Mouse (Mus musculus) liver, embryonic 14.5 days (tissue): ENCODE measurements around the gene Taf5l. TPM values are rescaled to one million over a fixed set of nuclear protein-coding genes. Genes with fewer than 3 reads are reported as not detected.

Experiments used
- ATAC-seq: fragments of 200-750 bp; cut with Nextera tagmentation; 2 replicates; pipeline ENCODE4 v1.8.0; 2017; ENCODE audit warnings: moderate number of reproducible peaks, mild to moderate bottlenecking, moderate library complexity; ENCODE audit not compliant: insufficient read depth
- DNase-seq, 3 experiments: peaks; one replicate each; pipeline ENCODE4 v3.0.0-alpha.2; 2012 to 2013; ENCODE audit warnings: low read depth in 3 of 3, low spot score in 3 of 3
- H3K27ac ChIP-seq: fragments of 300-500 bp; sonication (generic); 2 replicates; pipeline ENCODE4 v1.5.1; 2014; ENCODE audit warnings: moderate library complexity, mild to moderate bottlenecking, control low read depth, inconsistent platforms
- H3K27me3 ChIP-seq: fragments of 300-500 bp; sonication (generic); 2 replicates; pipeline ENCODE4 v1.6.1; 2014; ENCODE audit warnings: mild to moderate bottlenecking, low read length, moderate library complexity; ENCODE audit not compliant: control insufficient read depth, insufficient read depth
- H3K36me3 ChIP-seq: fragments of 300-500 bp; sonication (generic); replicated peaks from 2 replicates; pipeline ENCODE4 v1.6.1; 2014; ENCODE audit warnings: low read depth; ENCODE audit not compliant: control insufficient read depth, insufficient read depth
- H3K4me1 ChIP-seq, 2 experiments: fragments of 200-500 bp in 1 of 2; fragments of 300-500 bp in 1 of 2; sonication (generic) in 1 of 2; replicated peaks; 2 replicates each; pipeline ENCODE4 v1.6.1; 2012 to 2014; ENCODE audit warnings: antibody characterized with exemption in 1 of 2, inconsistent platforms in 1 of 2, low read length in 1 of 2; ENCODE audit not compliant: control insufficient read depth in 2 of 2, insufficient read depth in 2 of 2
- H3K4me2 ChIP-seq: fragments of 300-500 bp; sonication (generic); 2 replicates; pipeline ENCODE4 v1.6.1; 2014; ENCODE audit warnings: low read depth, mild to moderate bottlenecking, control low read depth, moderate library complexity
- H3K4me3 ChIP-seq, 2 experiments: fragments of 200-500 bp in 1 of 2; fragments of 300-500 bp in 1 of 2; sonication (generic) in 1 of 2; 2 replicates each; pipeline ENCODE4 v1.5.1; 2012 to 2014; ENCODE audit warnings: low read depth in 2 of 2, low read length in 2 of 2, mild to moderate bottlenecking in 2 of 2, control low read depth in 1 of 2, inconsistent platforms in 1 of 2, moderate library complexity in 1 of 2; ENCODE audit not compliant: insufficient read depth in 1 of 2
- H3K9ac ChIP-seq: fragments of 300-500 bp; sonication (generic); replicated peaks from 2 replicates; pipeline ENCODE4 v1.6.1; 2014; ENCODE audit warnings: mild to moderate bottlenecking, control low read depth, moderate library complexity
- H3K9me3 ChIP-seq: fragments of 300-500 bp; sonication (generic); 2 replicates; pipeline ENCODE4 v1.6.1; 2016; ENCODE audit warnings: low read length, mixed read lengths; ENCODE audit not compliant: control insufficient read depth
- CTCF ChIP-seq: IDR thresholded peaks from 2 replicates; pipeline ENCODE4 v1.5.1; 2016; ENCODE audit warnings: antibody characterized with exemption, low read depth, control low read depth
- EP300 ChIP-seq: IDR thresholded peaks from 2 replicates; pipeline ENCODE4 v1.6.1; 2016; ENCODE audit warnings: antibody characterized with exemption, low read depth
- WGBS: fragments of 180-500 bp; shearing (Covaris S2); extraction: QIAGEN DNeasy Blood & Tissue Kit; methylation state at CpG from one replicate; pipeline ENCODE4 v1.1.7; 2014; ENCODE audit not compliant: insufficient replicate concordance; 5-methylcytosine and 5-hydroxymethylcytosine counted together
- polyA plus RNA-seq, 2 experiments: library from polyadenylated mRNA; depleted of rRNA in 1 of 2; stranded (reverse) in 1 of 2; unstranded in 1 of 2; fragments of >200 nt; fragmentation: Nextera tagmentation in 1 of 2; extraction: Ambion mirVana in 1 of 2; gene quantifications; 2 replicates each; pipeline versions ENCODE4 v1.2.1 to v1.2.3; 2012 to 2014

Taf5l gene
- polyA plus RNA-seq, 2 experiments, result 21.2 to 28.7 TPM

DNA sequence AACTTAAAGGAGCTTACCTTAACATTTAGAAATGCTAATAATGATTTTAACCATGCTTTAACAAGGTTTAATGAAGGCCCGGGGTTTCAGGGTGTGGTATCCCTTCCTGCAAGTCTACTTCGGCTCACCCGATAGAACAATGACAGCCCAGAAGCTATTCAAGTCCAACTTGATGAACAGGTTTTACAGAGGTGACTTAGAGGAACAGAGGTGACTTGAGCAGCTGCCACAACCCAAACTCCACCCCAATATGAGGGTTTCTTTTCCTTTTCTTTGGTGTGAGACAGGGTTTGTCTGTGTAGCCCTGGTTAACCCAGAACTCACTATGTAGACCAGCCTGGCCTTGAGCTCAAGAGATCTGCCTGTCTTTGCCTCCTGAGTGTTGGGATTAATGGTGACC lies 27.2 kb downstream of the Taf5l start:
- 78% methylated on average over 3 of the region's 3 CpGs for WGBS
- Histone ChIP-seq H3K4me3 (no peak overlapping the region), H3K36me3 (peaks cover 22% of the 10 kb centered on the region), H3K27ac (no peak overlapping the region; the same call in 1 of the 2 replicates), H3K9ac (0 out of 2 replicates have a peak overlapping the region, but pooled peaks have one; percentile 3), H3K9me3 (no peaks in the 10 kb centered on the region), H3K4me1 (peaks cover 17 to 24% of the 10 kb centered on the region in 2 experiments), H3K4me2 (no peak overlapping the region), H3K27me3 (no peaks in the 10 kb centered on the region)
- ATAC-seq, result no peak
- DNase-seq, result no peak
- TF ChIP-seq CTCF, result no peak
- TF ChIP-seq EP300, result no peak

DNA sequence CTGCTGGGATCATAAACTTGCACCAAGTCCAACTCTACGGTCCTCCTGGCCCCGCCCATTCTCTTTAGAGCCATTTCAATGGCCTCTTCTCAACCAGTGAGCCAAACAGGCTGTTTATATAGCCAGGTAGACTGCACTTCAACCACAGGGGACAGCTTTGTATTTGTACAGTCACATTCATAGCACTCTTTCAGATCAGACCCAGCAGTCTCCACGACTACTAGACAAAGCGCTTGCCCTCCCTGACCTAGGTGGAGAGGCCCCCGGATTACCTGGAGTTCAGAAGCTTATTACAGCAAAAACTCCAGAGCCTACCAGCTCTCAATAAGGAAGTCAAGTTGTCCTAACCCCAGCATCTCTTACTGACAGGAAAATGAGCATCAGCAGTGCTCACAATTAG lies 27.6 kb downstream of the Taf5l start:
- H3K4me1 ChIP-seq, result peaks cover 19 to 26% of the 10 kb centered on the region in 2 experiments
- H3K36me3 ChIP-seq, result peaks cover 21% of the 10 kb centered on the region
- no peaks in the 10 kb centered on the region for H3K9me3 ChIP-seq
- H3K4me2 ChIP-seq, result no peak overlapping the region
- no peaks in the 10 kb centered on the region for H3K27me3 ChIP-seq
- no peak overlapping the region for H3K9ac ChIP-seq
- no peak overlapping the region for H3K27ac ChIP-seq
- DNase-seq, result no peak
- H3K4me3 ChIP-seq, result no peak overlapping the region
- no peak for ATAC-seq
- WGBS, result 84% methylated on average over 5 of the region's 5 CpGs
- no peak for TF ChIP-seq EP300
- no peak for TF ChIP-seq CTCF

DNA sequence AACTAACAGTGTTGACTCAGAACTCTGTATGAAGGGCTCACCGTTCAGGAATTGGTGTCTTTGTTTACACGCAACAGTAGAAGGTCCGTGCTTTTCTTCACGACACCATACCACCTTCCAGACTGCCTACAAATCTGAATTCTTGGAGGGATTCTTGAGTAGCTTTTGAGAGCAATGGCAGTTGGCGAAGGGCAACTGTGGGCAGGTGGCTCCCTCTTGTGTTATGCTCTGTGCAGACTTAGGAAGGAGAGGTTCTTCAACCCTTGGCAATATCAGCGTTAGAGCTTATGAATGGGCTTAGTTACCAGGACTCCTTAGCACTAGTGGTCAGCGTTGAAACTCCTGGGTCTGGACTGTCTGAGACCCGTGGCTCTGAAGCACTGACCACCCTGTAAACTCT lies 28.6 kb downstream of the Taf5l start:
- H3K27ac ChIP-seq, result peak overlapping the region; percentile 31; the same call in 1 of the 2 replicates
- H3K36me3 ChIP-seq, result peaks cover 18% of the 10 kb centered on the region
- no peak overlapping the region for H3K4me3 ChIP-seq
- H3K9me3 ChIP-seq, result no peaks in the 10 kb centered on the region
- DNase-seq, result no peak
- H3K4me1 ChIP-seq, result peaks cover 26 to 33% of the 10 kb centered on the region in 2 experiments
- no peak overlapping the region for H3K4me2 ChIP-seq
- H3K27me3 ChIP-seq, result no peaks in the 10 kb centered on the region
- no peak overlapping the region for H3K9ac ChIP-seq
- no peak for ATAC-seq
- TF ChIP-seq EP300, result no peak
- peak; percentile 91 for TF ChIP-seq CTCF
- 70% methylated on average over 8 of the region's 8 CpGs for WGBS

DNA sequence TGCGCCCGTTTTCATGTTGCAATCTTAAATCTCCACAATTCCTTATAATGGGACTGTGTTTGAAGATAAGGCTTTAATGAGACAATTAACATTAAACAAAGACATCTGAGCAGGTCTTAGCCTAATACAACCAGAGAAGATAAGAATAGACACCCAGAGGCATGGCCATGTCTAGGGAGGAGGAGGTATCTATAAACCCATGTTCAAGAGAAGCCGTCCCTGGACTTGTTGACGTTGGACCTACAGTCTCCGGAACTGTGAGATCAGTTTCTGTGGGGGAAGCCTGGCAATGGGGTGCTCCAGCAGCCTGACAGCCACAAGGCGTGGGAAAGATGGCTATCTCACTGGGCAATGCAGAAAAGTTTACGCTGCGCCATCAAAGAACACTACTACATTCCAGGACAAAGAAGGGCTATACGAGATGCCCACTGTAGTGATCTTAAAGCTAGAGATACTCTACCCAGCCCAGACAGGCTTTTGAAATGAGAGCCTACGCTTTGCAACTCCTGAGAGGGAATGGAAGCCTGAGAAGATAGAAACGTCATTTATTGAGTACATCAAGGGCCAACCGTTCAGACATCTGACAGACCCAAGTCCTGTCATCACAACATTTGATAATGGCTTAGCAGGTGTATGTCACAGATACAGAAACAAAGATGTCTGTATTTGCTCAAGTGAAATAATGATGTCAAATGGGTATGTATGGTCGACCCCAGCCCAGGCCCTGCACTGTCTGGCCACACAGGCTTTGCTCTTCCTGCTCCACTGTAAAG lies 30.7 kb downstream of the Taf5l start:
- WGBS, result 13% methylated on average over 13 of the region's 13 CpGs
- ATAC-seq, result peak; percentile 43
- no peak for TF ChIP-seq CTCF
- TF ChIP-seq EP300, result peak; percentile 77
- H3K36me3 ChIP-seq, result peaks cover 4% of the 10 kb centered on the region; the same call in 1 of the 2 replicates
- H3K9me3 ChIP-seq, result no peaks in the 10 kb centered on the region
- H3K4me3 ChIP-seq, result peak overlapping the region; percentile 39 to 57
- no peaks in the 10 kb centered on the region for H3K27me3 ChIP-seq
- peak overlapping the region; percentile 61 for H3K9ac ChIP-seq
- peaks cover 45 to 51% of the 10 kb centered on the region in 2 experiments for H3K4me1 ChIP-seq
- peak overlapping the region; percentile 98 for H3K4me2 ChIP-seq
- H3K27ac ChIP-seq, result peak overlapping the region; percentile 100
- peak in 2 of 3 experiments; percentile 52 to 56 for DNase-seq

DNA sequence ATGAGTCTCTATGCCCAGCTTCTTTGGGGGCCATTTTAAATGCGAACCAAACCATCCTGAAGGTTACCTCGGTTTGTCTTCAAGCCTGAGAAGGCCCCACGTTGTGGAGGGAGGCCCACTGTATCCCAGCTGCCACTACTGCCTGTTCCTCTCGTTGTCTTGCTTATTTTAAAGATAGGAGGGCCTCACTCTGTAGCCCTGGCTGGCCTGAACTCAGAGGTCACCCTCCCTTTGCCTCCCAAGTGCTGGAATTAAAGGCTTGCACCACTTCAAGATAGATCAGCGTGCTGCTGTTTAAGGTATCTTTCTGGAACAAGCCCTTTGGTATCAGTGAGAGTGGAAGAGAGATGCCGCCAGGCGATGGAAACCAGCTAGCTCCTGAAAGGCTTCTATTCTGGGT lies 32.1 kb downstream of the Taf5l start:
- H3K36me3 ChIP-seq, result 0 out of 2 replicates have a peak, but pooled peaks cover under 1% of the 10 kb centered on the region
- peak; percentile 66 for ATAC-seq
- TF ChIP-seq CTCF (no peak), EP300 (no peak)
- peak overlapping the region; percentile 48 to 57 for H3K4me3 ChIP-seq
- H3K4me2 ChIP-seq, result peak overlapping the region; percentile 98
- WGBS, result 10% methylated on average over 7 of the region's 7 CpGs
- peak overlapping the region; percentile 95 for H3K9ac ChIP-seq
- peaks cover 49 to 55% of the 10 kb centered on the region in 2 experiments for H3K4me1 ChIP-seq
- DNase-seq, result no peak
- H3K27me3 ChIP-seq, result no peaks in the 10 kb centered on the region
- no peaks in the 10 kb centered on the region for H3K9me3 ChIP-seq
- peak overlapping the region; percentile 100 for H3K27ac ChIP-seq
